Mouse (Mus musculus) neural tube, embryonic 12.5 days (tissue): ENCODE results near the gene Sc5d. TPM values are rescaled to one million over a fixed set of nuclear protein-coding genes. Genes with fewer than 3 reads are reported as not detected.

Source experiments
- ATAC-seq: fragments of 200-750 bp; cut with Nextera tagmentation; 2 replicates; pipeline ENCODE4 v1.8.0; 2017; ENCODE audit warnings: low read depth, mild to moderate bottlenecking, moderate TSS enrichment, moderate library complexity; ENCODE audit not compliant: low FRiP score
- H3K27ac ChIP-seq: fragments of 300-500 bp; sonication (generic); 2 replicates; pipeline ENCODE4 v1.5.1; 2016
- H3K27me3 ChIP-seq: fragments of 300-500 bp; sonication (generic); replicated peaks from 2 replicates; pipeline ENCODE4 v1.6.1; 2016; ENCODE audit warnings: mild to moderate bottlenecking
- H3K36me3 ChIP-seq: fragments of 300-500 bp; sonication (generic); 2 replicates; pipeline ENCODE4 v1.6.1; 2016; ENCODE audit warnings: mild to moderate bottlenecking
- H3K4me1 ChIP-seq: fragments of 300-500 bp; sonication (generic); 2 replicates; pipeline ENCODE4 v1.6.1; 2016
- H3K4me2 ChIP-seq: fragments of 300-500 bp; sonication (generic); replicated peaks from 2 replicates; pipeline ENCODE4 v1.6.1; 2016; ENCODE audit warnings: mild to moderate bottlenecking
- H3K4me3 ChIP-seq: fragments of 300-500 bp; sonication (generic); 2 replicates; pipeline ENCODE4 v1.5.1; 2016
- H3K9ac ChIP-seq: fragments of 300-500 bp; sonication (generic); 2 replicates; pipeline ENCODE4 v1.6.1; 2016; ENCODE audit warnings: mild to moderate bottlenecking
- H3K9me3 ChIP-seq: fragments of 300-500 bp; sonication (generic); 2 replicates; pipeline ENCODE4 v1.6.1; 2016; ENCODE audit warnings: mild to moderate bottlenecking
- WGBS: fragments of 180-500 bp; shearing (Covaris S2); methylation state at CpG from one replicate; pipeline ENCODE4 v1.1.7; 2016; 5-methylcytosine and 5-hydroxymethylcytosine counted together
- polyA plus RNA-seq: library from polyadenylated mRNA; unstranded; fragments of >200 nt; fragmentation: Nextera tagmentation; extraction: Ambion mirVana; gene quantifications from 2 replicates; pipeline ENCODE4 v1.2.1, GENCODE M21; 2016

Gene Sc5d
- polyA plus RNA-seq, 1 experiment from 2014 or later, result 63.5 TPM

- WGBS, result 91% methylated on average over 6 of the region's 6 CpGs
- Histone ChIP-seq H3K4me1 (no peaks in the 10 kb centered on the region), H3K27ac (no peak overlapping the region), H3K4me2 (no peak overlapping the region), H3K4me3 (no peak overlapping the region), H3K9ac (no peak overlapping the region), H3K36me3 (no peaks in the 10 kb centered on the region), H3K27me3 (no peaks in the 10 kb centered on the region), H3K9me3 (0 out of 2 replicates have a peak, but pooled peaks cover 4% of the 10 kb centered on the region)
- ATAC-seq, result no peak
These were observed 17.4 kb downstream of the Sc5d start for GRCm38 (mm10) chr9:42246688-42247087.

- Histone ChIP-seq H3K36me3 (no peaks in the 10 kb centered on the region), H3K4me2 (no peak overlapping the region), H3K27ac (no peak overlapping the region), H3K27me3 (no peaks in the 10 kb centered on the region), H3K4me3 (no peak overlapping the region), H3K4me1 (0 out of 2 replicates have a peak, but pooled peaks cover 5% of the 10 kb centered on the region), H3K9me3 (0 out of 2 replicates have a peak, but pooled peaks cover 4% of the 10 kb centered on the region), H3K9ac (no peak overlapping the region)
- WGBS, result 90% methylated on average over 5 of the region's 5 CpGs
- no peak for ATAC-seq
These were observed 19.9 kb downstream of the Sc5d start for GRCm38 (mm10) chr9:42244173-42244572.

- H3K36me3 ChIP-seq, result no peaks in the 10 kb centered on the region
- no peak overlapping the region for H3K4me2 ChIP-seq
- H3K4me3 ChIP-seq, result no peak overlapping the region
- 59% methylated on average over 3 of the region's 3 CpGs for WGBS
- H3K9me3 ChIP-seq, result 0 out of 2 replicates have a peak, but pooled peaks cover 4% of the 10 kb centered on the region
- H3K27ac ChIP-seq, result no peak overlapping the region
- H3K4me1 ChIP-seq, result peaks cover 13% of the 10 kb centered on the region; the same call in 1 of the 2 replicates
- H3K27me3 ChIP-seq, result no peaks in the 10 kb centered on the region
- no peak overlapping the region for H3K9ac ChIP-seq
- ATAC-seq, result peak; percentile 81
These were observed 23.0 kb downstream of the Sc5d start for GRCm38 (mm10) chr9:42241021-42241420.

DNA sequence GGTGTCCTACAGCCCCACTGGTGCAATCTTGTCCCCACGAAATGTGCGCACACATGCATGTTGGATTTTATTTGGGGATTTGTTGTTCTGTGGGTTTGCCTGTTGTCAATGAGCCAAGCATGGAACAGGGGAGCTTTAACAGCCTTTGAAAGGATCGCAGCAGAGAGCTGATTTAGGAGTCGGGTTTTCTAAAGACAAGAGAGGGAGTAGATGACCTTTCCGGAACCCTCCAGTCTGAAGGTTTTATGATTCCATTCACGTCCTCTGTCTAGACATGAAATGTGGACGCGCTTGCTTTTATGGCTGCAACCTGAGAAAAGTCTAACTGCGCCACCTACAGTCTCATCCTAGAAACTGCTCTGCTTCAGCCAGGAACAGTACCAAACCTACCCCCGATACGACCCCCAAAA, 23.5 kb downstream of the Sc5d start:
- Histone ChIP-seq H3K9ac (no peak overlapping the region), H3K9me3 (0 out of 2 replicates have a peak, but pooled peaks cover 4% of the 10 kb centered on the region), H3K27me3 (no peaks in the 10 kb centered on the region), H3K27ac (peak overlapping the region; percentile 54), H3K4me2 (0 out of 2 replicates have a peak overlapping the region, but pooled peaks have one; percentile 18), H3K4me3 (no peak overlapping the region), H3K4me1 (peaks cover 13% of the 10 kb centered on the region; the same call in 1 of the 2 replicates), H3K36me3 (no peaks in the 10 kb centered on the region)
- WGBS, result 5% methylated on average over 11 of the region's 11 CpGs
- ATAC-seq, result peak; percentile 83

DNA sequence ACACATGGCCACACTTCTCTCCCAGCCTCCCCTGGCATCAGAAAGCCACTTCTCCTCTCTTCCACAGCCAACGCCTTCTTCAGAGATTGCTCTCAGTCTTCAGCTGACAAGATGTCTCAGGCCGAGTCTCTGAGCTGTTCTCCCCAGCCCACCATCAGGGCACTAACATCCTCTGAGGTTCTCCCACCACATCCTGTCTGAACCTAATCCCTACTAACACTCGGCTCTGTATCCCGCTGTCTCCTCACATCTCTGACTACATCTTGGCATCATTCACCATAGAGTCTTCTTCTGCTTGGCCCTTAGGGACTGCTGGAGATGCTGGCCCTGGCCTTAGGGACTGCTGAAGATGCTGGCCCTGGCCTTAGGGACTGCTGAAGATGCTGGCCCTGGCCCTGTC, 25.2 kb downstream of the Sc5d start:
- no peak overlapping the region for H3K27ac ChIP-seq
- H3K4me3 ChIP-seq, result no peak overlapping the region
- H3K36me3 ChIP-seq, result no peaks in the 10 kb centered on the region
- H3K9me3 ChIP-seq, result no peaks in the 10 kb centered on the region
- ATAC-seq, result no peak
- no peaks in the 10 kb centered on the region for H3K27me3 ChIP-seq
- 88% methylated on average over 4 of the region's 4 CpGs for WGBS
- no peak overlapping the region for H3K4me2 ChIP-seq
- H3K4me1 ChIP-seq, result peaks cover 13% of the 10 kb centered on the region; the same call in 1 of the 2 replicates
- no peak overlapping the region for H3K9ac ChIP-seq

DNA sequence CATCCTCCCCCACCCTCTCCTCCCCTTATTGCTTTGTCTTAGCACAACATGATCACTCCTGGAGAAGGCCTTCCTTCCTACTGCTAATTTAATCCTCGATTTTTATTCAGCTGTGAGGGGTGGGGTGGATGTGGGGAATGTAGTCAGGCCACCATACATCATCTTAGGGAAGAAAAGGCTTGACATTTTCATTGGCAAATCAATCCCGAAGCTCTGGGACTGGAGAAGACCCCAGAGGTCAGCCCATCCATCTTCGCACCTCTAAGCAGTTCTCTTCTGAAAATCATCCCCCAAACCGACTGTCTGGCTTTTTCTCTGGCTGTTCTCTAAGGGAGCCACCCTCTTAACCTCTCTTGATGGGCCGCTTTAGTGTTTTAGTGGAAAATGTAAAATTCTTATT, 32.9 kb downstream of the Sc5d start:
- Histone ChIP-seq H3K27me3 (no peaks in the 10 kb centered on the region), H3K36me3 (no peaks in the 10 kb centered on the region), H3K9ac (no peak overlapping the region), H3K4me1 (0 out of 2 replicates have a peak, but pooled peaks cover 8% of the 10 kb centered on the region), H3K4me2 (no peak overlapping the region), H3K27ac (no peak overlapping the region; the same call in 1 of the 2 replicates), H3K9me3 (no peaks in the 10 kb centered on the region), H3K4me3 (no peak overlapping the region)
- ATAC-seq, result peak; percentile 65; the same call in 1 of the 2 replicates
- WGBS, result 23% methylated on average over 5 of the region's 5 CpGs

- Histone ChIP-seq H3K27ac (no peak overlapping the region), H3K4me1 (0 out of 2 replicates have a peak, but pooled peaks cover 8% of the 10 kb centered on the region), H3K4me2 (no peak overlapping the region), H3K36me3 (no peaks in the 10 kb centered on the region), H3K9me3 (no peaks in the 10 kb centered on the region), H3K4me3 (no peak overlapping the region), H3K27me3 (no peaks in the 10 kb centered on the region), H3K9ac (no peak overlapping the region)
- 85% methylated on average over 2 of the region's 2 CpGs for WGBS
- no peak for ATAC-seq
These were observed 33.7 kb downstream of the Sc5d start for GRCm38 (mm10) chr9:42230333-42230732.

DNA sequence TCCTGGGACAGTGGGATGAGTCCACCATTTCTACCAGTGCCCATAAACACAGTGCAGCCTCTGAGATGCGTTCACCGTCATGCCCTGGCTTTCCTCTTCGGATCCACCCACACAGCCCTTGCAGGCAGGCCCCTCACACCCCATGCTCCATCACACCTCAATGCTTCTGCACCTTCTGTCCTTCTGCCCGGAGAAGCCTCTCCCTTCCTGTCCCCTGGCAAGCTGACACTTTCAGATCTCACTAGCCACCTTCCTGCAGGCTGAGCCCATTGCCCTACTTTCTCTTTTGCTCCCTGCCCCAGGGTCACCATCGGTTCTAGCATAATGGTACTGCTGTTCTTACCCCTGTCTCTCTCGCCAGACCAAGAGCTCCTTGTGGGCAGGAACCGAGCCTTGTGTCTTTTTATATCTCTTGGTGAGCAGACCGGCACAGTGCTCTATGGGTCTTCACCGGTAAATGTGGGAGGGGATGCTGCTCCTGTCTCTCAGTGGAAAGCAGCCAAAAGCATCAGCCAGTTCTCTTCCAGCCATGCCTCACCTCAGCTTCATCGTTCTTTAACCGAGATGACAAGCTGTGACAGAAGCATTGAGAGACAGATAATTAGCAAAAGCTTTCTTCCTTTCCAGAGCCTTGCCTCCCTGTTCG, 34.5 kb downstream of the Sc5d start:
- Histone ChIP-seq H3K4me1 (0 out of 2 replicates have a peak, but pooled peaks cover 8% of the 10 kb centered on the region), H3K9me3 (no peaks in the 10 kb centered on the region), H3K9ac (no peak overlapping the region), H3K27ac (no peak overlapping the region), H3K4me2 (no peak overlapping the region), H3K36me3 (no peaks in the 10 kb centered on the region), H3K4me3 (no peak overlapping the region), H3K27me3 (no peaks in the 10 kb centered on the region)
- WGBS, result 76% methylated on average over 12 of the region's 12 CpGs
- ATAC-seq, result no peak

DNA sequence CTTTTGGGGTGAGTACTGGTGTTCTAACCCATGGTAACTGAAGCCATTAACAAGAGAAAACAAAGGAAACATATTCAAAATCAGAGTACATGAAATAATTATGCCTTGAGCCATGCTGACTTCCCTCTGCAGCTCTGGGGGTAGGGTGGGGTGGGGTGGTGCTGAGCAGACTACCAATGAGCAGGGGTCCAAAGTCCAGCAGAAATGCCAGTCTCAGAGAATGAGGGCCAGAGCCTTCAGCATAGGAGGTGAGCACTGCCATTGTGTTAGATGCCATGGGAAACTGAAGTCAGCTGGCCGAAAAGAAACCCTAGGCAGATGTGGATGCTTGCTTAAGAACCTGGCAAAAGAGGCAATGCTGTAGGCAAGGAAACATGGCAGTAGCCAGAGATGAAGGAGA, 36.3 kb downstream of the Sc5d start:
- Histone ChIP-seq H3K27me3 (no peaks in the 10 kb centered on the region), H3K4me2 (no peak overlapping the region), H3K4me3 (no peak overlapping the region), H3K27ac (no peak overlapping the region), H3K36me3 (no peaks in the 10 kb centered on the region), H3K9ac (no peak overlapping the region), H3K9me3 (no peaks in the 10 kb centered on the region), H3K4me1 (0 out of 2 replicates have a peak, but pooled peaks cover 8% of the 10 kb centered on the region)
- ATAC-seq, result no peak
- WGBS, result 88% methylated on average over 1 of the region's 1 CpGs

DNA sequence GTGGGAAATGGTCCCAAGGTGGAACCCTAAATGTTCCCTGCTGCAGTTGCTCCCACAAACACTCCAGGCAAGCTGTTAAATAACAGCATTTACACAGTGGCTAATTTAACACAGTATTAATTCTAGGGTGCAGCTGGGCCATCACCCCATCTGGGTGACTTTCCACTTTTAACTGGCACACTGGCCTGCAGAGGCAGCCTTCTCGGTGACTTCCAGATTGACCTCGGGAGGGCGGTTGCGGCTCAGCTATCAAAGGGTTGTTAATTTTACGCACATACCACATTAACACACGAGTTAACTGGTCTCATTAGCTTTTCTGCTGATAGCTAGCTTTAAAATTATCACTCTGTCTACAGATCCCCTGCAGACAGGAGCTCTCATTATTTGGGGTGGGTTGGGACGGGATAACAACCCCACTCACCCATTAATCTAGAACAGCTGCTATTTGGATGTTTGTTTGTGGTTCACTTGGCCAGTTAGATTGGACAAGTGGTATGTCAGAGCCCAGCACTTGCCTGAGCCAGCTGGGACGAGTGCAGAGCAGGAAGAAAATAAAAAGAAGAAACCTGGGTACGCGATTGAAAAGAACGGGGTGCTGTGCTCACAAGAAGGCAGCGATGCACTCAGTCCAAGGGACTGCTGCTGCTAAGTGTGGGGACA, 44.9 kb downstream of the Sc5d start:
- 37% methylated on average over 12 of the region's 12 CpGs for WGBS
- no peak for ATAC-seq
- no peaks in the 10 kb centered on the region for H3K36me3 ChIP-seq
- H3K9me3 ChIP-seq, result no peaks in the 10 kb centered on the region
- no peak overlapping the region for H3K27ac ChIP-seq
- H3K4me2 ChIP-seq, result no peak overlapping the region
- H3K27me3 ChIP-seq, result no peaks in the 10 kb centered on the region
- H3K4me3 ChIP-seq, result no peak overlapping the region
- no peak overlapping the region for H3K9ac ChIP-seq
- H3K4me1 ChIP-seq, result 0 out of 2 replicates have a peak, but pooled peaks cover 10% of the 10 kb centered on the region

- Histone ChIP-seq H3K4me3 (no peak overlapping the region), H3K4me1 (0 out of 2 replicates have a peak, but pooled peaks cover 10% of the 10 kb centered on the region), H3K4me2 (no peak overlapping the region), H3K27me3 (no peaks in the 10 kb centered on the region), H3K9ac (no peak overlapping the region), H3K27ac (no peak overlapping the region), H3K36me3 (no peaks in the 10 kb centered on the region), H3K9me3 (no peaks in the 10 kb centered on the region)
- 82% methylated on average over 10 of the region's 10 CpGs for WGBS
- ATAC-seq, result no peak
These were observed 46.4 kb downstream of the Sc5d start for GRCm38 (mm10) chr9:42217685-42218084.

DNA sequence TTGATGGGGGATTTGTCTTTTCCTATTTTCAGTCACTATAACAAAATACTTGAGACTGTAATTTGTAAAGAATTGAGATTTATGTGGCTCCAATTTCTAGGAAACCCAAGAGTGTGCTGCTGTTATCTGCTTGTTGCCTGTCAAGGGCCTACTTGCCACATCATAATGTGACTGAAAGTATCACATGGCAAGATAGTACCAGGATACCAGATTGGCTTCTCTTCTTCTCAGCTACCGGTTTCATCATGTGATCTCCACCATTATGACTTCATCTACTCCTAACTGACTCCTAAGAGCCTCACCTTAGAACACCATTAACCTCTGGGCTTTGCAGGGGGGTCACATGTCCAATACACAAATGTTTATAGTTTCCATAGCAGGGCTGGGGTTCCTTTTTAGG, 49.9 kb downstream of the Sc5d start:
- no peak overlapping the region for H3K4me3 ChIP-seq
- H3K36me3 ChIP-seq, result no peaks in the 10 kb centered on the region
- H3K27me3 ChIP-seq, result no peaks in the 10 kb centered on the region
- H3K27ac ChIP-seq, result no peak overlapping the region
- 76% methylated on average over 1 of the region's 1 CpGs for WGBS
- no peak for ATAC-seq
- no peak overlapping the region for H3K9ac ChIP-seq
- no peak overlapping the region for H3K4me2 ChIP-seq
- 0 out of 2 replicates have a peak, but pooled peaks cover 5% of the 10 kb centered on the region for H3K4me1 ChIP-seq
- H3K9me3 ChIP-seq, result no peaks in the 10 kb centered on the region
